Mouse (Mus musculus) spleen, adult 10 weeks (tissue): ENCODE measurements around the gene Cmbl. TPM values are rescaled to one million over a fixed set of nuclear protein-coding genes. Genes with fewer than 3 reads are reported as not detected.

Experiments used
- polyA plus RNA-seq: library from polyadenylated mRNA; stranded (reverse); fragments of 350-450 nt; fragmentation: Illumina TruSeq; extraction: RNeasy Lipid Tissue Mini Kit (QIAGEN cat#74804); gene quantifications from one replicate; pipeline ENCODE4 v1.2.3, GENCODE M21; 2015; ENCODE audit warnings: low replicate concordance; ENCODE audit not compliant: insufficient read depth

Cmbl gene
- 21.4 TPM for polyA plus RNA-seq

GRCm38 (mm10) chr15:31565184-31565583 lies at the start of gene Cmbl:
Gene Cmbl, plus strand, starts transcription at chr15:31565389.

DNA sequence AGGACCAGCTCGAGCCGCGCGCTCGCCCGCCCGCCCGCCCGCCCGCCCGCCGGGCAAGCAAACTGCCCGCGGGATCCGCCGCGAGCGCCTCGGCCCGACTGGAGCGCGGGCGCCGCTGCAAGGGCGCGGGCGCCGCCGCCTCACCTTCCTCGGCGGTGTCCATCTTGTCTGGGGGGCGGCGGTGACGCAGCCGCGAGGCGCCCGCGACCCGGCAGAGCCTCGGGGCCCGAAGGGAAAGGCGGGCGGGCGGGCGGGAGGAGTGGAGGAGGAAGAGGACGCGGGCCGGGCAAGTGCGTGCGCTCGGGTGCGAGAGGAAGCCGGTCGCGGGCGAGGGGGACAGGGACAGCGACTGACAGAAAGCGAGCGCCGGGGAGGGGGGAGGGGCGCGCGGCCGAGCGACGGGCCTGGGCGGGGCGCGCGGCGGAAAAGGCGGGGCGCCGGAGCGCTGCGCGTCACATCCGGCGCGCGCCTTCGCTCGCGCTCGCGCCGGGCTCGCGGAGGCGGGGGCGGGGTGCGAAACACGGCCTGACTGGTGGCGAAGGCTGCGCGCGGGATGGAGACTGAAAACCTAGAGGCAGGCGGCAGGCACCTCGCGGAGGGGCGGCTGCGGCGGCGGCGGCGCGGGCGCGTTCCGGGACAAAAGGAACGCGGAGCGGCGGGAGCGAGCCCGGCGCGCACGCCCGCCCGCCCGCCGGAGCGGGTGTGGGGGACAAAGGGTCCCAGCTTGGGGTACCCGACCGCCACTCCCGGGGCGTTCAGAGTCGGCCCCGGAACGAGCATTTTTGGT lies 34.3 kb upstream of the Cmbl start, which contains the start of gene March6:
Gene March6, minus strand, starts transcription at position 395 of the 787 bp plus-strand sequence.

GRCm38 (mm10) chr15:31601646-31602374 lies 36.6 kb downstream of the Cmbl start, which contains the start of the genes Cct5 and Fam173b:
Gene Cct5, minus strand, starts transcription at chr15:31601804.
Gene Fam173b, plus strand, starts transcription at chr15:31601852.

Other genes starting within 250 kb of the Cmbl start
- 5.2 TPM for gene Ankrd33b, start 197.7 kb upstream of the Cmbl start, polyA plus RNA-seq
- gene Ropn1l, start 111.7 kb upstream of the Cmbl start, polyA plus RNA-seq: 0.62 TPM
- gene March6, start 34.3 kb upstream of the Cmbl start, polyA plus RNA-seq: 56.8 TPM
- 260 TPM for gene Cct5, start 36.4 kb downstream of the Cmbl start, polyA plus RNA-seq
- gene Fam173b, start 36.5 kb downstream of the Cmbl start, polyA plus RNA-seq: 17.5 TPM